ENCODE assay signal across 9 mouse cellular contexts in genomic region chr9:50745806-50746205, GRCm38 (mm10). TPM values are rescaled to one million over a fixed set of nuclear protein-coding genes. Genes with fewer than 3 reads are reported as not detected.
DNase-seq lines count a peak whose midpoint lies in the region; ATAC-seq and TF ChIP-seq lines count a peak whose summit lies in the region.
"Had no signal": no experiment of that assay in that cellular context is flagged by ENCODE, and none has a peak within 500 bp of the region (broad histone marks: within the 10 kb centered on the region; RNA-seq: fewer than 3 reads in every experiment).

No protein-coding gene starts in this region.

- no peaks in the 10 kb centered on the region for H3K36me3 ChIP-seq in hindbrain, postnatal 0 days (ENCODE audit: insufficient read depth, low read length)

- TF ChIP-seq CTCF in cortical plate, adult 2 months (IDR thresholded peaks at IDR 0.05; ENCODE audit: extremely low read depth, insufficient read depth, low read length): no peak
- TF ChIP-seq CTCF in hindbrain, postnatal 0 days (IDR thresholded peaks at IDR 0.05; ENCODE audit: low read depth): no peak

- no peak for ATAC-seq in hindbrain, postnatal 0 days

- intact Hi-C loops in left cerebral cortex, postnatal 25 days (cut with DNase I): no loop called here
- intact Hi-C loops in gastrocnemius, postnatal 36 days (cut with DNase I): no loop called here

- H3K9ac ChIP-seq in hindbrain, postnatal 0 days (replicated peaks; ENCODE audit: low read length): 0 out of 2 replicates have a peak overlapping the region, but pooled peaks have one; percentile 31

- WGBS in hindbrain, postnatal 0 days: 12% methylated on average over 7 of the region's 7 CpGs

- H3K4me3 ChIP-seq in cortical plate, adult 2 months (ENCODE audit: insufficient read depth, low read length): peak overlapping the region; percentile 60
- H3K4me3 ChIP-seq in hindbrain, postnatal 0 days (ENCODE audit: low read length): peak overlapping the region; percentile 34

- no peaks in the 10 kb centered on the region for H3K9me3 ChIP-seq in hindbrain, postnatal 0 days (ENCODE audit: low read length)

- DNase-seq in heart, adult 11 months: peak; percentile 73
- DNase-seq in heart, adult 8-10 months (ENCODE audit: low spot score): no peak
- no peak for DNase-seq in hindbrain, postnatal 0 days (ENCODE audit: low spot score)
- peak; percentile 38 to 42 for DNase-seq in lung, postnatal 4 days
- DNase-seq in left cerebral cortex, postnatal 25 days (ENCODE audit: low spot score in 2 of 2): no peak
- DNase-seq in spleen, postnatal 36 days (ENCODE audit: low spot score in 2 of 2): no peak
- no peak for DNase-seq in gastrocnemius, postnatal 36 days
- DNase-seq: B cell, adult 2 months had no signal

- no peaks in the 10 kb centered on the region; the same call in 1 of the 2 replicates for H3K4me1 ChIP-seq in cortical plate, adult 2 months (ENCODE audit: control insufficient read depth, insufficient read depth, low read length)
- H3K4me1 ChIP-seq in hindbrain, postnatal 0 days (ENCODE audit: insufficient read depth, low read length): peaks cover 6% of the 10 kb centered on the region; the same call in 1 of the 2 replicates

- no peak overlapping the region for H3K27ac ChIP-seq in cortical plate, adult 2 months (ENCODE audit: insufficient read depth, low read length)
- H3K27ac ChIP-seq in hindbrain, postnatal 0 days: no peak overlapping the region

- peak overlapping the region; percentile 58 for H3K4me2 ChIP-seq in hindbrain, postnatal 0 days (ENCODE audit: low read depth, low read length)

- no peak for TF ChIP-seq POLR2A in cortical plate, adult 2 months (IDR thresholded peaks at IDR 0.05; ENCODE audit: extremely low read depth, insufficient read depth, low read length)

- no peaks in the 10 kb centered on the region for H3K27me3 ChIP-seq in hindbrain, postnatal 0 days (ENCODE audit: insufficient read depth, low read length)

RNA-seq across cellular contexts. Expression of gene 2310030G06Rik, which starts 0.5 kb away (rescaled TPM):
- 1 to 10 TPM; 2.8 to 6.4 (median 4.9) TPM for total RNA-seq in heart, adult 8-10 months (2022)
- polyA plus RNA-seq in cortical plate, adult 2 months (2012; rRNA removed): 2.7 and 3.7 TPM in 2 replicates
- 0.79 and 2.4 TPM in 2 replicates for total RNA-seq in hindbrain, postnatal 0 days (2014; rRNA removed)
- polyA plus RNA-seq in hindbrain, postnatal 0 days (2015; fragmentation: Nextera tagmentation; extraction: Ambion mirVana): 2.7 and 3.0 TPM in 2 replicates
- total RNA-seq in left cerebral cortex, postnatal 25 days (2021): 1 to 10 TPM; 2.1 to 2.8 TPM
- 1 to 10 TPM; 1.8 to 4.2 TPM for total RNA-seq in gastrocnemius, postnatal 36 days (2021)

RNA-seq across cellular contexts. Expression of gene Cryab, which starts 5.3 kb away (rescaled TPM):
- total RNA-seq in heart, adult 8-10 months (2022): 1,000 to 10,000 TPM; 3,411 to 4,078 (median 3,658) TPM
- polyA plus RNA-seq in cortical plate, adult 2 months (2012; rRNA removed): 267 and 331 TPM in 2 replicates
- 8.7 and 9.1 TPM in 2 replicates for total RNA-seq in hindbrain, postnatal 0 days (2014; rRNA removed)
- 31.2 and 31.4 TPM in 2 replicates for polyA plus RNA-seq in hindbrain, postnatal 0 days (2015; fragmentation: Nextera tagmentation; extraction: Ambion mirVana)
- 100 to 1,000 TPM; 125 to 140 TPM for total RNA-seq in left cerebral cortex, postnatal 25 days (2021)
- total RNA-seq in gastrocnemius, postnatal 36 days (2021): 1,000 to 10,000 TPM; 1,018 to 1,083 TPM

RNA-seq across cellular contexts. Expression of gene Hspb2, which starts 6.3 kb away (rescaled TPM):
- total RNA-seq in heart, adult 8-10 months (2022): 100 to 1,000 TPM; 150 to 156 (median 152) TPM
- polyA plus RNA-seq in cortical plate, adult 2 months (2012; rRNA removed): 3.8 and 4.9 TPM in 2 replicates
- total RNA-seq in hindbrain, postnatal 0 days (2014; rRNA removed): 5.4 TPM in 1 of 2 replicates, not detected in the other
- 2.2 and 2.9 TPM in 2 replicates for polyA plus RNA-seq in hindbrain, postnatal 0 days (2015; fragmentation: Nextera tagmentation; extraction: Ambion mirVana)
- total RNA-seq in left cerebral cortex, postnatal 25 days (2021): 1 to 10 TPM; 1.4 to 1.5 TPM
- 100 to 1,000 TPM; 118 to 134 TPM for total RNA-seq in gastrocnemius, postnatal 36 days (2021)

RNA-seq across cellular contexts. Expression of gene Dixdc1, which starts 6.5 kb away (rescaled TPM):
- 10 to 100 TPM in 1 of 4 experiments, 1 to 10 TPM in 3; 5.3 to 12.8 (median 6.1) TPM for total RNA-seq in heart, adult 8-10 months (2022)
- 47.0 and 47.2 TPM in 2 replicates for polyA plus RNA-seq in cortical plate, adult 2 months (2012; rRNA removed)
- total RNA-seq in hindbrain, postnatal 0 days (2014; rRNA removed): 40.3 and 50.7 TPM in 2 replicates
- polyA plus RNA-seq in hindbrain, postnatal 0 days (2015; fragmentation: Nextera tagmentation; extraction: Ambion mirVana): 24.4 and 26.0 TPM in 2 replicates
- total RNA-seq in left cerebral cortex, postnatal 25 days (2021): 10 to 100 TPM; 75.4 to 80.8 TPM
- total RNA-seq in gastrocnemius, postnatal 36 days (2021): 1 to 10 TPM; 1.4 to 3.5 TPM

RNA-seq across cellular contexts. Expression of gene Fdxacb1, which starts 22.2 kb away (rescaled TPM):
- total RNA-seq in heart, adult 8-10 months (2022): 1 to 10 TPM; 4.9 to 6.9 (median 5.1) TPM
- polyA plus RNA-seq in cortical plate, adult 2 months (2012; rRNA removed): 6.6 and 7.9 TPM in 2 replicates
- total RNA-seq in hindbrain, postnatal 0 days (2014; rRNA removed): 8.9 and 11.7 TPM in 2 replicates
- 9.6 and 12.0 TPM in 2 replicates for polyA plus RNA-seq in hindbrain, postnatal 0 days (2015; fragmentation: Nextera tagmentation; extraction: Ambion mirVana)
- 1 to 10 TPM; 4.7 to 6.1 TPM for total RNA-seq in left cerebral cortex, postnatal 25 days (2021)
- 1 to 10 TPM; 4.3 to 4.6 TPM for total RNA-seq in gastrocnemius, postnatal 36 days (2021)

Comparison
In these comparisons a context has a peak if more than half of its experiments do, and no peak if none do; other contexts are left out.
1. DNase-seq: peak in heart, adult 11 months (single experiment) and lung, postnatal 4 days (2 of 2); none in heart, adult 8-10 months (single experiment), hindbrain, postnatal 0 days (single experiment), left cerebral cortex, postnatal 25 days (0 of 2), spleen, postnatal 36 days (0 of 2) and gastrocnemius, postnatal 36 days (0 of 2).
2. RNA of gene Cryab, which starts 5.3 kb away (total RNA-seq): 3,411 to 4,078 TPM in heart, adult 8-10 months, 1,018 to 1,083 TPM in gastrocnemius, postnatal 36 days and 125 to 140 TPM in left cerebral cortex, postnatal 25 days; 8.7 to 9.1 TPM in hindbrain, postnatal 0 days; every median in the first group is over 10 times any median in the second.
3. RNA of gene Hspb2, which starts 6.3 kb away (total RNA-seq): 150 to 156 TPM in heart, adult 8-10 months and 118 to 134 TPM in gastrocnemius, postnatal 36 days; 5.4 TPM in hindbrain, postnatal 0 days and 1.4 to 1.5 TPM in left cerebral cortex, postnatal 25 days; every median in the first group is over 10 times any median in the second.